Mouse (Mus musculus): ENCODE measurements around the gene Unc13d.

DNA sequence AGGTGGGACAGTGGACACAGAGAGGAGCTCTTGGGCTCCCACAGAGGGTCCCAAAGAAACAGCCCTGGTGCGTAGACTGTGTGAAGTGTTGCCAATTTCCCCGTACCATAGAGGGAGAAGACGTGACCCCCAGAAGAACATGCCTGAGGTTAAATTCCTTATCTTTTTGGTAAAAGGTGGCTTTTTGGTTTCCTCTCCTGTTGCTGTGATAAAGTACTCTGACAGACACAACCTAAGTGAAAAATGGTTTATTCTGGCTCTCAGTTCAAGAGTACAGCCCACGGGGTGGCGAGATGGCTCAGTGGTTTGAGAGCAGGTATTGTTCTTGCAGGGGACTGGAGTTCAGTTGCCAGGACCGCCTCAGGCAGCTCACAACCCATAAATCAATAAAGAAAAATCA is 21.7 kb upstream of the Unc13d start:
- TF ChIP-seq MAX (IDR thresholded peaks at IDR 0.05; ENCODE audit: low read length) (no peak), ZKSCAN1 (IDR thresholded peaks at IDR 0.05; ENCODE audit: borderline replicate concordance, low read depth, low read length) (no peak), CTCF (conservative IDR thresholded peaks at IDR 0.05 in 1 of 2, IDR thresholded peaks at IDR 0.05 in 1 of 2; ENCODE audit: low read depth in 2 of 2, low read length in 2 of 2) (no peak), MEF2A (IDR thresholded peaks at IDR 0.05; ENCODE audit: borderline replicate concordance, low read depth, low read length) (no peak)
